Mouse (Mus musculus) midbrain, postnatal 0 days (tissue): Measurements from ENCODE around the gene Icos. TPM values are rescaled to one million over a fixed set of nuclear protein-coding genes. Genes with fewer than 3 reads are reported as not detected.

Experiments used
- ATAC-seq: fragments of 200-750 bp; cut with Nextera tagmentation; 2 replicates; pipeline ENCODE4 v1.8.0; 2017; ENCODE audit warnings: moderate number of reproducible peaks, mild to moderate bottlenecking, moderate TSS enrichment, moderate library complexity; ENCODE audit not compliant: low FRiP score
- DNase-seq: peaks from one replicate; pipeline ENCODE4 v3.0.0-alpha.2; 2015; ENCODE audit warnings: low spot score
- H3K27ac ChIP-seq: fragments of 300-500 bp; sonication (generic); 2 replicates; pipeline ENCODE4 v1.5.1; 2014; ENCODE audit warnings: low read depth, mild to moderate bottlenecking, low read length, mixed read lengths
- H3K27me3 ChIP-seq: fragments of 300-500 bp; sonication (generic); 2 replicates; pipeline ENCODE4 v1.6.1; 2014; ENCODE audit warnings: low read length, control low read depth, mixed read lengths; ENCODE audit not compliant: insufficient read depth
- H3K36me3 ChIP-seq: fragments of 300-500 bp; sonication (generic); 2 replicates; pipeline ENCODE4 v1.6.1; 2014; ENCODE audit warnings: low read length, control low read depth, mixed read lengths; ENCODE audit not compliant: insufficient read depth
- H3K4me1 ChIP-seq: fragments of 300-500 bp; sonication (generic); 2 replicates; pipeline ENCODE4 v1.6.1; 2014; ENCODE audit warnings: mild to moderate bottlenecking, control low read depth, antibody characterized with exemption, low read length, mixed read lengths; ENCODE audit not compliant: insufficient read depth
- H3K4me2 ChIP-seq: fragments of 300-500 bp; sonication (generic); 2 replicates; pipeline ENCODE4 v1.6.1; 2014; ENCODE audit warnings: low read depth, mild to moderate bottlenecking, low read length, mixed read lengths; ENCODE audit not compliant: poor library complexity, severe bottlenecking
- H3K4me3 ChIP-seq: fragments of 300-500 bp; sonication (generic); 2 replicates; pipeline ENCODE4 v1.5.1; 2014; ENCODE audit warnings: low read depth, mild to moderate bottlenecking, low read length, moderate library complexity
- H3K9ac ChIP-seq: fragments of 300-500 bp; sonication (generic); replicated peaks from 2 replicates; pipeline ENCODE4 v1.6.1; 2014; ENCODE audit warnings: mild to moderate bottlenecking, low read length, moderate library complexity, mixed read lengths; ENCODE audit not compliant: poor library complexity, severe bottlenecking
- H3K9me3 ChIP-seq: fragments of 300-500 bp; sonication (generic); 2 replicates; pipeline ENCODE4 v1.6.1; 2016; ENCODE audit warnings: low read length, control low read depth
- CTCF ChIP-seq: IDR thresholded peaks from 2 replicates; pipeline ENCODE4 v1.5.1; 2016; ENCODE audit warnings: antibody characterized with exemption, mild to moderate bottlenecking
- WGBS: fragments of 180-500 bp; shearing (Covaris S2); extraction: QIAGEN DNeasy Blood & Tissue Kit; methylation state at CpG from one replicate; pipeline ENCODE4 v1.1.7; 2014; 5-methylcytosine and 5-hydroxymethylcytosine counted together
- polyA plus RNA-seq: library from polyadenylated mRNA; unstranded; fragments of >200 nt; fragmentation: Nextera tagmentation; extraction: Ambion mirVana; gene quantifications from 2 replicates; pipeline ENCODE4 v1.2.1, GENCODE M21; 2015
- total RNA-seq: library from RNA; depleted of rRNA; stranded (reverse); fragments of >200 nt; gene quantifications from 2 replicates; pipeline ENCODE4 v1.2.3, GENCODE M21; 2014

Gene Icos
- total and polyA plus RNA-seq, 2 experiments from 2014 or later: 0.14 TPM; not detected in 1

- Histone ChIP-seq H3K4me3 (no peak overlapping the region), H3K27ac (no peak overlapping the region), H3K27me3 (no peaks in the 10 kb centered on the region), H3K36me3 (no peaks in the 10 kb centered on the region), H3K4me1 (no peaks in the 10 kb centered on the region), H3K9me3 (no peaks in the 10 kb centered on the region), H3K9ac (no peak overlapping the region), H3K4me2 (no peak overlapping the region)
- TF ChIP-seq CTCF: no peak
- no peak for ATAC-seq
- WGBS: 40% methylated on average over 2 of the region's 2 CpGs
- DNase-seq: no peak
These were observed 7.3 kb downstream of the Icos start for GRCm38 (mm10) chr1:60985075-60985474.

GRCm38 (mm10) chr1:60986141-60986540 lies 8.4 kb downstream of the Icos start:
- H3K4me1 ChIP-seq: no peaks in the 10 kb centered on the region
- WGBS: 71% methylated on average over 5 of the region's 5 CpGs
- no peak overlapping the region for H3K9ac ChIP-seq
- H3K27ac ChIP-seq: no peak overlapping the region
- no peak overlapping the region for H3K4me2 ChIP-seq
- DNase-seq (no peak), ATAC-seq (no peak)
- H3K36me3 ChIP-seq: no peaks in the 10 kb centered on the region
- H3K9me3 ChIP-seq: no peaks in the 10 kb centered on the region
- H3K27me3 ChIP-seq: no peaks in the 10 kb centered on the region
- H3K4me3 ChIP-seq: no peak overlapping the region
- TF ChIP-seq CTCF: no peak

- Histone ChIP-seq H3K4me1 (no peaks in the 10 kb centered on the region), H3K27ac (no peak overlapping the region), H3K4me2 (no peak overlapping the region), H3K9ac (no peak overlapping the region), H3K9me3 (no peaks in the 10 kb centered on the region), H3K36me3 (no peaks in the 10 kb centered on the region), H3K4me3 (no peak overlapping the region), H3K27me3 (no peaks in the 10 kb centered on the region)
- WGBS: 78% methylated on average over 5 of the region's 5 CpGs
- DNase-seq (no peak), ATAC-seq (no peak)
- no peak for TF ChIP-seq CTCF
These were observed 11.4 kb downstream of the Icos start for GRCm38 (mm10) chr1:60989086-60989485.

- Histone ChIP-seq H3K27ac (no peak overlapping the region), H3K9ac (no peak overlapping the region), H3K9me3 (no peaks in the 10 kb centered on the region), H3K4me1 (no peaks in the 10 kb centered on the region), H3K36me3 (no peaks in the 10 kb centered on the region), H3K4me2 (no peak overlapping the region), H3K4me3 (no peak overlapping the region), H3K27me3 (no peaks in the 10 kb centered on the region)
- no peak for TF ChIP-seq CTCF
- WGBS: 64% methylated on average over 8 of the region's 8 CpGs
- DNase-seq (no peak), ATAC-seq (no peak)
These were observed 12.6 kb downstream of the Icos start for GRCm38 (mm10) chr1:60990305-60990704.

GRCm38 (mm10) chr1:60998008-60998557 lies 20.4 kb downstream of the Icos start:
- Histone ChIP-seq H3K4me3 (no peak overlapping the region), H3K36me3 (no peaks in the 10 kb centered on the region), H3K9ac (no peak overlapping the region), H3K9me3 (no peaks in the 10 kb centered on the region), H3K4me2 (no peak overlapping the region), H3K4me1 (no peaks in the 10 kb centered on the region), H3K27ac (no peak overlapping the region), H3K27me3 (no peaks in the 10 kb centered on the region)
- 87% methylated on average over 3 of the region's 3 CpGs for WGBS
- DNase-seq (peak; percentile 58), ATAC-seq (no peak)
- peak; percentile 50 for TF ChIP-seq CTCF

- WGBS: 58% methylated on average over 2 of the region's 2 CpGs
- Histone ChIP-seq H3K9ac (no peak overlapping the region), H3K27me3 (no peaks in the 10 kb centered on the region), H3K27ac (no peak overlapping the region), H3K9me3 (no peaks in the 10 kb centered on the region), H3K4me3 (no peak overlapping the region), H3K36me3 (no peaks in the 10 kb centered on the region), H3K4me1 (no peaks in the 10 kb centered on the region), H3K4me2 (no peak overlapping the region)
- no peak for TF ChIP-seq CTCF
- ATAC-seq (no peak), DNase-seq (no peak)
These were observed 21.0 kb downstream of the Icos start for GRCm38 (mm10) chr1:60998689-60999088.
